Mouse (Mus musculus): ENCODE measurements around the gene Rrp12.

DNA sequence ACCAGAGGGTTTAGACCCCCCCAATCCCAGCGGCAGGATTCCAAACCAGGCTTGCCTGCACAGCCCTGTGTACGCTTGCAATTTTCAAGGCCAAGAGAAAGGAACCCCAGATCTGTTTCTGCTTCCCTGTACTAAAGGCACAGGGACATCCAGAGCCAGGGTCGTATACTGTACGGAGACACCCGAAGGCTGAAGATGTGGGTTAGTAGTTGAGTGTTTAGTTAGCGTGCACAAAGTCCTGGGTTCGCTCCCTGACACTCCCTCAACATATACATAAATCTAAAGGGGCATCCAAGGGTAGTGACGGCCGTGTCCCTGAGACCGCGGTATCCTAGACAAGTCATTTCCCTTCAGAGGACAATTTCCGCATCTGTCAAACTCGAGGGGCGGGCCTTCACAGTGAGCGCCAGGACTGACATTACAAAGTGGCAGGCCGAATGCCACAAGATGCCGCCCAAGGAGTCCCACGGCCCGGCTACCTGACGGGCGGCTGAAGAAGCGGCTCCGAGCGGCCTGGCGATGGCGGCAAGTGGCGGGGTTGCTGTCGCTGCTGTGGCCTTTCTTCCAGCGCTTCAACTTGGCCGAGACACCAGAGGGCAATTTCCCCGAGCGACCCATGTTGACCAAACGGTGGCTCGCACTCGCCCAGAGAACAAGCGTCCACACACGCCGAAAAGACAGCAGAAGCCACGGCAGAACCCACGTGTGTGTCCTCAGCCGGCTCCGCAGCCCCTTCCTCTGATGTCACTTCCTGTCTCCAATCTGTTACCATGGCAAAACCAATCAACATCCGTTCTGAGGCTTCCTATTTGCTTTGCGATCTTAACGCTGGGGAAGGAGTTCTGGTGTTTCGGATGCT, at the start of gene Rrp12:
- TF ChIP-seq CTCF (IDR thresholded peaks at IDR 0.05; ENCODE audit: low read depth): no peak
- no peak; the same call in 1 of the 2 replicates for TF ChIP-seq EP300 (IDR thresholded peaks at IDR 0.05; ENCODE audit: low read depth)
